Mouse (Mus musculus) ES-CJ7 (cell line): Measurements from ENCODE around the gene Tnfaip8l1.
A peak's percentile ranks its signal among the peaks of the same experiment; 100 is the strongest.

Experiments
- DNase-seq: peaks from one replicate; pipeline ENCODE4 v3.0.0; 2011; ENCODE audit warnings: low read depth, low spot score

Tnfaip8l1 gene

DNA sequence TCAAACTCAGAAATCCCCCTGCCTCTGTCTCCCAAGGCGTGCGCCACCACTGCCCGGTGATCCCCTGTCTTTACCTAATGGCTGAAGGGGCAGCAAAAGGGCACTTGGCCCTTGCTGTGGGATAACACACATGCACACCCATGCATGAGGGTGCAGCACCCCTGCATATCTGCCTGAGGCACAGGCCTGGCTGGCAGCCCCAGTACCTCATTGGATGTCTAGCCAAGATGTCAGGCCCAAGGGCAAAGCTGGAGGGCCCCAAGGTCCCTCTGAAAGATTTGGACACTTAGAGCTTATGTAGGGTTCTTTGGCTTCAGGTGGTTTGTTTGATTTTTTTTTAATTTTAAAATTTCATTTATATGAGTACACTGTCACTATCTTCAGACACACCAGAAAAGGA is 13.1 kb downstream of the Tnfaip8l1 start:
- no peak for DNase-seq

GRCm38 (mm10) chr17:56182975-56183657 is 20.8 kb downstream of the Tnfaip8l1 start:
- peak; percentile 65 for DNase-seq

DNA sequence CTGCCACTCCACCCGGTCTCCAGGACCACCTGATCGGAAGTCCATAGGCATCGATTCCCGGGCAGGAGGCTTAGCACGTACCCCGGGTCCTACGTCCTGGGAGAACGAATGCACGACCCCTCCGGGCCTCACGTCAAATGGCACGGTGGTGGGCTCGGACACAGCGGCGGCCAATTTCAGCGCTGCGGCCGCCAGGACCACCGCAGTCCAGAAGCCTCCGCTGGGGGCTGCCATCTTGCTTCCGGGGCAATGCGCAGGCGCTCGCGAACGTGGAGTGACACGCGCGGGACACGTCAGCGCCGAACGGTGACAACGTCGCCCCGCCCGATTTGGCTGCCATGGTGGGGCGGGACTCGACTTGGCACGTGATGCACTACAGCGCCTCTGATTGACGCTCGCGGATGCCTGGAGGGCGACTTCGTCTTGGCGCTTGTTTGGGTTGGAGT is 21.4 kb downstream of the Tnfaip8l1 start, which contains the start of gene Mydgf:
Gene Mydgf, minus strand, starts transcription at position 263 of the 446 bp plus-strand sequence.
- DNase-seq, result peak; percentile 95

GRCm38 (mm10) chr17:56185281-56186141 is 23.2 kb downstream of the Tnfaip8l1 start:
- peak; percentile 44 for DNase-seq

- DNase-seq, result no peak
Measured at GRCm38 (mm10) chr17:56191266-56191665, 29.0 kb downstream of the Tnfaip8l1 start.

DNA sequence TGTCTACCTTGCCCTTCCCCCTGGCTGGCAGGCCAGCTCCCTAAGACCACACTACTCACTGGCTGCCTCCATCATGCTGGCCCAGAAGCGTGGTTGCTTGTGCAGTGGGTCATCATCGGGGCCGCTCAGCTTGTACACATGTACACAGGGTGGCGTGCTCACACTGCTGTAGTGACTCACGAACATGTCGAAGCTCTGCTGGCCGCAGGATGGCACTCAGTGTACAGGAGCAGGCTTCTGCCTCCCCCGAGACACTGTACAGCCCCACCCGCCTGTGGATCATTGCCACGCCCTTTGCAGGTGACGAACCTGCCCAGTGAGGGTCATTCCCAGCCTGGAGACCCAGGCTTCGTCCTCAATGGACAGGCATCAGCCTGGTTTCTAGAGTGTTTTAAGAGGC is 32.1 kb downstream of the Tnfaip8l1 start:
- no peak for DNase-seq

- DNase-seq, result no peak
Measured at GRCm38 (mm10) chr17:56194765-56195164, 32.5 kb downstream of the Tnfaip8l1 start.

DNA sequence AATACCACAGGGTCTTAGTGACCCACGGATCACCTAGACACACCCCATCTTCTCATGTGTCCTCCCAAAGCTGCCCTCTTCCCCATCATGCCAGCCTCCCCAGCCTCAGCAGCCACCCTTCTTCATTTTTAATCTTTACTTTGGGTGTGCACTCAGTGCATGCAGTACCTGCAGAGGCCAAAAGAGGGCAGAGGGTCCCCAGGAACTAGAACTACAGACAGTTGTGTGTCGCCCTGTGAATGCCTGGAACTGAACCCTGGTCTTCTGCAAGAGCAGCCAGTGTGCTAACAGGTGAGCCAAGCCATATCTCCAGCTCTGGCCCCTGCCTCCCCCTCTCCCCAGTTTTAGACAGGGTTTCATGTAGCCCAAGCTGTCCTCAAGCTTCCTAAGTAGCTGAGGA is 34.6 kb downstream of the Tnfaip8l1 start:
- peak; percentile 50 for DNase-seq

- DNase-seq, result peak; percentile 58
Measured at GRCm38 (mm10) chr17:56200586-56200985, 38.3 kb downstream of the Tnfaip8l1 start.

- peak; percentile 35 for DNase-seq
Measured at GRCm38 (mm10) chr17:56201642-56202041, 39.4 kb downstream of the Tnfaip8l1 start.

GRCm38 (mm10) chr17:56202476-56202875 is 40.2 kb downstream of the Tnfaip8l1 start:
- DNase-seq, result no peak

DNA sequence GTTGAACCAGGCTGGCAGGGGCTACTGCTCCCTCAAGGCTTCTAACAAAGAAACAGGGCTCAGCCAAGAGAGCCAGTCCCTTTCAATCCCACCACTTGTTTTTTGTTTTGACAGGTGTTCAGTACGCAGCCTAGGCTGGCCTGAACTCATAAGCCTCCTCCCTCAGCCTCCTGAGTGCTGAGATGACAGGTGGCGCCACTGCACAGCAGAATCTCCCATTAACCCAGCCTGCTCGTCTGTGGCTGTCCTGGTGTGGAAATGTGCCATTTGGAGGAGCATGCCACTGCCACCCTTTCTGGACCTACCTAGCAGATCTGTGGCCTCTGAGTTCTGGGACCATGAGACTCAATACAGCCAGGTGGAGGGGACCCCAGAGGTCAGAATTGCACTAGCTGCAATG is 41.5 kb downstream of the Tnfaip8l1 start:
- DNase-seq, result no peak

GRCm38 (mm10) chr17:56206276-56206884 is 44.1 kb downstream of the Tnfaip8l1 start:
- DNase-seq, result no peak

GRCm38 (mm10) chr17:56206986-56207674 is 44.9 kb downstream of the Tnfaip8l1 start:
- no peak for DNase-seq

DNA sequence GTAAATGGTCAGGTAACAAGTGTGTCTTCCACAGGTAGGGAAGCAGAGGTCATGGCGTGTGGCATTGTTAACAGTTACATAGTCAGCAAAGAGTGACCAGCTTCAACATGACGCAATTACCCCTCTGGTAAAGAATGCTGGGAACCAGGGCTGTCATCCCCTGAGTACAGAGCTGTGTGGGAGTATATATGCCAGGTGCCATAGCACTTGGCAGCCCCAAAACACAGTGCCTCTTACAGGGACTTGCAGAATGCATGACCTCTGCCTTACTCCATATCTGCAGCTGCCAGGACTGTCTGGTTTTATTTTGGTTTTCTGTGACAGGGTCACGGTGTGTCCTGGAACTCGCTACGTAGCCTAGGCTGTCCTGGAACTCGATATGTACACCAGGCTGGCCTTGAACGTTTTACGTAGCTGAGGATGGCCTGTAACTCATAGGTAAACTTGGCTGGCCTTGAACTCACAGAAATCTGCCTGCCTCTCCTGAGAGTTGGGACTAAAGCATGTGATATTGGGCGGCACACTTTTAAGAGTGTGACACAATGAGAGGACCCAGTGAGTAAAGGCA is 45.8 kb downstream of the Tnfaip8l1 start:
- no peak for DNase-seq

DNA sequence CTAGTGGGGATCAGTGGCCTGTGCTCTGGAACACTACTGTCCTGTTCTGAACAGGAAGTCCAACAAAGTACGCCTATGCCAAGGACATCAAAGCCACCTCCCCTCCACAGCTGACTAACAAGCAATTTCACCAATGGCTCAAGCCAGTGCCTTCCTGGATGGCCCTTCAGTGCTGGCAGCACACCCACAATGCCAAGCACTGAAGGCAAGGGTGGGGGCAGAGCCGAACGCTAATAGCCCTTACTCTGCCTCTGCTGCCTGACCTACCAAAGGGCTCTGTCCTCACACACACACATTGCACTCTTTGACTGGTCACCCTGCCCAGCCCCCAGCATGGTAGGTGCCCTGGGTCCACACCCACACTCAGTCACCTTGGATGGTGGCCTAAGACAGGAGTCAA is 46.5 kb downstream of the Tnfaip8l1 start:
- DNase-seq, result no peak

- no peak for DNase-seq
Measured at GRCm38 (mm10) chr17:56211090-56211489, 48.8 kb downstream of the Tnfaip8l1 start.

GRCm38 (mm10) chr17:56212676-56213075 is 50.4 kb downstream of the Tnfaip8l1 start:
- DNase-seq, result no peak

GRCm38 (mm10) chr17:56214229-56214628 is 52.0 kb downstream of the Tnfaip8l1 start:
- DNase-seq, result no peak

- DNase-seq, result no peak
Measured at GRCm38 (mm10) chr17:56217670-56218069, 55.4 kb downstream of the Tnfaip8l1 start.
